Mouse (Mus musculus) midbrain, embryonic 11.5 days (tissue): ENCODE measurements around the gene Fam71b. TPM values are rescaled to one million over a fixed set of nuclear protein-coding genes. Genes with fewer than 3 reads are reported as not detected.
A peak's percentile ranks its signal among the peaks of the same experiment; 100 is the strongest.

ENCODE experiments used
- ATAC-seq: fragments of 200-750 bp; cut with Nextera tagmentation; 2 replicates; pipeline ENCODE4 v1.8.0; 2017; ENCODE audit warnings: moderate TSS enrichment, moderate library complexity; ENCODE audit not compliant: low FRiP score
- DNase-seq: peaks from one replicate; pipeline ENCODE4 v3.0.0; 2015; ENCODE audit warnings: low spot score; ENCODE audit errors: missing footprints
- H3K27ac ChIP-seq: fragments of 300-500 bp; sonication (generic); 2 replicates; pipeline ENCODE4 v1.5.1; 2014; ENCODE audit warnings: low read depth, low read length
- H3K27me3 ChIP-seq: fragments of 300-500 bp; sonication (generic); 2 replicates; pipeline ENCODE4 v1.6.1; 2014; ENCODE audit warnings: mild to moderate bottlenecking, low read length, moderate library complexity, mixed read lengths; ENCODE audit not compliant: control insufficient read depth, insufficient read depth
- H3K36me3 ChIP-seq: fragments of 300-500 bp; sonication (generic); 2 replicates; pipeline ENCODE4 v1.6.1; 2014; ENCODE audit warnings: mild to moderate bottlenecking, low read length, moderate library complexity, mixed read lengths; ENCODE audit not compliant: control insufficient read depth, insufficient read depth
- H3K4me1 ChIP-seq: fragments of 300-500 bp; sonication (generic); 2 replicates; pipeline ENCODE4 v1.6.1; 2014; ENCODE audit warnings: low read length; ENCODE audit not compliant: control insufficient read depth, insufficient read depth
- H3K4me2 ChIP-seq: fragments of 300-500 bp; sonication (generic); 2 replicates; pipeline ENCODE4 v1.6.1; 2014; ENCODE audit warnings: mild to moderate bottlenecking, moderate library complexity
- H3K4me3 ChIP-seq: fragments of 300-500 bp; sonication (generic); 2 replicates; pipeline ENCODE4 v1.5.1; 2014; ENCODE audit warnings: low read depth, low read length
- H3K9ac ChIP-seq: fragments of 300-500 bp; sonication (generic); 2 replicates; pipeline ENCODE4 v1.6.1; 2014; ENCODE audit warnings: low read length
- H3K9me3 ChIP-seq: fragments of 300-500 bp; sonication (generic); 2 replicates; pipeline ENCODE4 v1.6.1; 2016; ENCODE audit warnings: low read length; ENCODE audit not compliant: control insufficient read depth
- WGBS: fragments of 180-500 bp; shearing (Covaris S2); extraction: QIAGEN DNeasy Blood & Tissue Kit; methylation state at CpG from one replicate; pipeline ENCODE4 v1.1.7; 2014; 5-methylcytosine and 5-hydroxymethylcytosine counted together
- polyA plus RNA-seq: library from polyadenylated mRNA; unstranded; fragments of >200 nt; fragmentation: Nextera tagmentation; extraction: Ambion mirVana; gene quantifications from 2 replicates; pipeline ENCODE4 v1.2.1, GENCODE M21; 2014

The Fam71b gene
- polyA plus RNA-seq, 1 experiment from 2014 or later: not detected

DNA sequence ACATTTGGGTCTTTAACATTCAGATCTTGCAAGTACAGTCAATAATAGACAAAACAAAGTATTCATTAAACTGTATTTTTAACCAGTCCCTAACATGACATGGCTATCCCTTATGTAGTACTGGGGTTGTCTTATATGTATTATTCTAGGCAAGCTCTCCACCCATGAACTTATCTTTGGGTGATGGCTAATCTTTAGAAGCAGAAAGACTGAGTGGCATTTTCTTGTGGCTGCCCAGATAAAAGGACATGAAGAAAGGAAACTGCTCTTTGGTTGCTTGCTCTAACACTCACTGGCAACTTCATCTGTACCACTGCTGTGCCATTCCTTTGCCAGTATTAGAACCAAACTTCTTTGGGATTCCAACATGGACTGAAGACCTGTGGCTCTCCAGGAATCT lies 39.0 kb downstream of the Fam71b start:
- H3K9me3 ChIP-seq: no peaks in the 10 kb centered on the region
- H3K9ac ChIP-seq: no peak overlapping the region
- no peak overlapping the region for H3K27ac ChIP-seq
- ATAC-seq (no peak), DNase-seq (no peak)
- H3K4me3 ChIP-seq: no peak overlapping the region
- H3K4me1 ChIP-seq: peaks cover 3% of the 10 kb centered on the region
- H3K4me2 ChIP-seq: no peak overlapping the region
- no peaks in the 10 kb centered on the region for H3K27me3 ChIP-seq
- H3K36me3 ChIP-seq: no peaks in the 10 kb centered on the region; the same call in 1 of the 2 replicates

DNA sequence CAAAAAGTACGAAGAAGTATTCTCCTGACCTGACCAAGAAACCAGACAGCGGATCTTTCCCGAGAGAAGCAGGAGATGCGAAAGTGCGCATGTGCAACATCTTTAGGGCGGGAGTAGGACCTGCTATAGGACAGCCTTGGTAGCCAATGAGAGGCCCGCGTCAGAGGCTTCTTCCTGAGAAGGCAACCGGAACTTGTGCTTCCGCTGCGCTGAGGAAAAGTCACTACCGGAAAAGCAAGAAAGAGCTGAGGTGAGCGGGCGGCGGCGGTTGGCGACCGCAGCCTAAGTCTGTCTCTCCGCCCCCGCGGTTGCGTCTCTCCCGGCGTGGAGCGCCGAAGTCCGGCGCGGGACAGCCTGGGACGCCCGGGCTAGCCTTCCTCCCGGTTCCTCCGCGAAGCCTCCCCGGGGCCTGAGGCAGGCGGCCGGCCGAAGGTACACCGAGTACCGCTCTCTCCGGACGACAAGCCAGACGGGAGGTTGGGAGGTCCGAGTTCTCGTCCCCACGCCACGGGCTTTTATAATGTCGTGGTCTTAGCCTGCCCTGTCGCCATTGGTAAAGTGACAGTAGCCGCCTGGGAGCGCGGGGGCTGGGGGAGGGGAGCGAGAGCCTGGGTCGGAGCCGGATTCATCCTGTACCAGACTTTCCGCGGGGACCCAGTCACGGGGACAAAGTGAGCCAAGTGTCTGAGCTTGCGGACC lies 40.5 kb downstream of the Fam71b start, which contains the start of gene Med7:
TSS of gene Med7 (plus strand) at position 166 of the 699 bp plus-strand sequence.
- H3K36me3 ChIP-seq: no peaks in the 10 kb centered on the region; the same call in 1 of the 2 replicates
- no peaks in the 10 kb centered on the region for H3K27me3 ChIP-seq
- under 1% methylated on average over 59 of the region's 59 CpGs for WGBS
- DNase-seq (peak; percentile 97), ATAC-seq (peak; percentile 100)
- H3K9me3 ChIP-seq: no peaks in the 10 kb centered on the region
- peak within 1 kb of the TSS; percentile 90 for H3K9ac ChIP-seq
- H3K4me3 ChIP-seq: peak within 1 kb of the TSS; percentile 93
- peak within 1 kb of the TSS; percentile 82 for H3K4me2 ChIP-seq
- peaks cover 3% of the 10 kb centered on the region for H3K4me1 ChIP-seq
- H3K27ac ChIP-seq: peak within 1 kb of the TSS; percentile 76

DNA sequence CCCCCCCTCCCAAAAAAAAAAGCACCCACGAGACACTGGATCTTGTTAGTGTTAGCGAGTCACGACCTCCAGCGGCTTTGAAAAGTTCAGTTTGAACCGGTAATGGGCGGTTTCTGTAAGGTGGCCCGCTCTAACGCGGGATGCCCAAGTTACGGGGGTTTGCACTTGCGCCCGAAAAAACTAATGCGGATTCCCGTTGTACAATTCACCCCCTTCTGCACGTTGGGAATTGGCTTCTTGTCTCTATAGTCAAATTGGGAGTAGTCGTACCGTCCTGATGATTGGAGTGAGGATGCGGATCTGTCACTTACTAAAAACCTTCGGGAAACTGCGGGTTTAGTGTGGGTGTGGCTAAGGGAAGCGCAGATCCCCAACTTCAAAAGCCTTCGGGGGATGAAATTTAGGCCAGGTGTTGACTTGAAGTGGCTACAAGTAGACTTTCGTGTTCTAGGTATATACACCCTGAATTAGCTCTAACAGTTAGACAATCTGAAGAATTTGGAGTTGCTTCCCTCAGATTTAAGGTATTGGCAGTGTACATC lies 41.2 kb downstream of the Fam71b start:
- DNase-seq (no peak), ATAC-seq (peak; percentile 27)
- WGBS: 2% methylated on average over 23 of the region's 23 CpGs
- Histone ChIP-seq H3K27me3 (no peaks in the 10 kb centered on the region), H3K9me3 (no peaks in the 10 kb centered on the region), H3K4me2 (peak overlapping the region; percentile 82), H3K4me3 (peak overlapping the region; percentile 93), H3K36me3 (no peaks in the 10 kb centered on the region; the same call in 1 of the 2 replicates), H3K4me1 (peaks cover 3% of the 10 kb centered on the region), H3K9ac (peak overlapping the region; percentile 90), H3K27ac (no peak overlapping the region)

DNA sequence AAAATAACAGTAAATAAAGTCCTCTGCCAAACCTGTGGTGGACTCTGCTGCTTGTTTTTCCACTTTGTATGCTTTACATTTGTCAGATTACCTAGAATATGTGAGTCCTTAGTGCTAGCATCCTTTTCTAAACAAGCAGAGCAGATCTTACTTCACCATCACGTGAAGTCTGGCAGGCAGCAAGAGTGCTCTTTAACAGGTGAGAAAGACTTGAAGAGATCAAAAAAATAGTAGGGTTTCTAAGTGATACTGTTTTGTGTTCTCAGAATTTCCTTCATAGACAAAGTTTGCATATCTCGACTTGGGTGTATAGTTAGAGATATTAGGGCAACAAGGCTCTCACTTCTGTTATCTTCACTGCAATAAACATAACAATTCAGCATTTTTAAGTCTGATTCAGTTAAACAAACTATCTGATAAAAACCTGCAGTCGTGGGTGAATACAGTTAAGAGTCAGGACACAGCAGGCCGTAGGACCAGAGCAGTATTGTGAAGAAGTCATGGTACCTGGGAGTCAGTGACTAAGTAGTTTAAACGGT lies 42.7 kb downstream of the Fam71b start:
- no peak overlapping the region for H3K27ac ChIP-seq
- no peak overlapping the region for H3K4me2 ChIP-seq
- no peak overlapping the region for H3K4me3 ChIP-seq
- peaks cover 3% of the 10 kb centered on the region for H3K4me1 ChIP-seq
- H3K27me3 ChIP-seq: no peaks in the 10 kb centered on the region
- 93% methylated on average over 5 of the region's 5 CpGs for WGBS
- no peak for ATAC-seq
- H3K9ac ChIP-seq: no peak overlapping the region
- H3K9me3 ChIP-seq: no peaks in the 10 kb centered on the region
- no peak for DNase-seq
- no peaks in the 10 kb centered on the region; the same call in 1 of the 2 replicates for H3K36me3 ChIP-seq

DNA sequence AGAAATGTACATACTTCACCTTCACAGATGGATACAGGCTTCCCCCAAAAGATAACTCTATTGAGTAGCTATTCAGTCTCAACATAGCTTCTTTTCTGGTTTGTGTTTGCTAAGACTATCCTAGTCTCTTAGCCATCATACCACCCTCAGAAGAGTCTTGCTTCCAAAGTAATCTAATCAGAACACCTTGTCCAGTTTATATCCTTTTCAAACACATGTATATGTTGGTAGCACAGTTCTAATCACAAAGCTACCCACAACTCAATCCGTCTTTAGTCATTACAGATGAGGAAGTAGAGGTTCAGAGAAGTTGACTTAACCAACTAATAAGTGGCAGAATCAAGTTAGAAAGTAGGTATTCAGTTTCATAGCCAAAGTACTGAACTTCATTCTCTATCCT lies 45.4 kb downstream of the Fam71b start:
- Histone ChIP-seq H3K36me3 (no peaks in the 10 kb centered on the region; the same call in 1 of the 2 replicates), H3K27me3 (no peaks in the 10 kb centered on the region), H3K27ac (no peak overlapping the region), H3K9ac (no peak overlapping the region), H3K4me2 (no peak overlapping the region), H3K4me1 (peaks cover 3% of the 10 kb centered on the region), H3K9me3 (no peaks in the 10 kb centered on the region), H3K4me3 (no peak overlapping the region)
- DNase-seq: no peak
- WGBS: 92% methylated on average over 1 of the region's 1 CpGs
- ATAC-seq: no peak

DNA sequence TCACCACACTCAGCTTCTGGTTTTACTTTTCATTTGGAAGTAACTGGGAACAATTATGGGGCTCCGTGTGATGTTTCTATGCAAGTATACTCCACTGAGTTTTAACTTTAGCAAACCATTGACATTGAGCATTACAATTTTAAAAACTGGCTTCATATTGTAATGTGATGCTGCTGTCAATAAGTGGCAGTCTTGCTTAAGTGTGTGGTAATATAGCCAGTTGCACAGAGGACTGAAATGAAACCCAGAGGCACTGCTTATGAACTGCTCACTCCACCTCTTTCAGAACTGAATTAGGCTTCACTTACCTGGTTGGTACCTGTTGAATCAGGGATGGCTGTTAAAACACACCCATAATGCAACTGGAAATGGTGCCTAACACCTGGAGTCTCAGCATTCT lies 46.8 kb downstream of the Fam71b start:
- Histone ChIP-seq H3K4me3 (no peak overlapping the region), H3K9me3 (no peaks in the 10 kb centered on the region), H3K4me1 (no peaks in the 10 kb centered on the region), H3K4me2 (no peak overlapping the region), H3K27me3 (no peaks in the 10 kb centered on the region), H3K27ac (no peak overlapping the region), H3K9ac (no peak overlapping the region), H3K36me3 (no peaks in the 10 kb centered on the region; the same call in 1 of the 2 replicates)
- DNase-seq: no peak
- ATAC-seq: no peak
- 86% methylated on average over 1 of the region's 1 CpGs for WGBS

DNA sequence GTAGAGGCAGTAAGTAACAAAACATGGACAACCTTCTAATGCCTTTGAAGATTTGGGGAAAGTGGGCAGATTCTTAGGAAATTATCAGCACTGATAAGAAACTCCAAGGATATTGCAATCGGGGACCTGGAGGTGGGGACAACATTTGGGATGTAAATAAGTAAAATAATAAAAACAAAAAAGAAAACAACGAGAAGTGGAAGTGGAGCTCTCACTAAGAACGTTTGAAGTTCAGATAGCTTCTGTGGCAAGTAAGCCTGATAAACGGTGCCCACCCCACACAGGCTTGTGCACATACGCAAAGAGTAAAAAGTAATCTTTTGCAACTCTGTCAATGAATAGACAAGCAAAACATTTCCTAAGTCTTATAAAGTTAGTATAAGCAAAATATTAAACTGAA lies 47.6 kb downstream of the Fam71b start:
- Histone ChIP-seq H3K4me2 (no peak overlapping the region), H3K4me1 (no peaks in the 10 kb centered on the region), H3K4me3 (no peak overlapping the region), H3K27me3 (no peaks in the 10 kb centered on the region), H3K9ac (no peak overlapping the region), H3K36me3 (no peaks in the 10 kb centered on the region; the same call in 1 of the 2 replicates), H3K27ac (no peak overlapping the region), H3K9me3 (no peaks in the 10 kb centered on the region)
- WGBS: 91% methylated on average over 5 of the region's 5 CpGs
- DNase-seq (no peak), ATAC-seq (no peak)

DNA sequence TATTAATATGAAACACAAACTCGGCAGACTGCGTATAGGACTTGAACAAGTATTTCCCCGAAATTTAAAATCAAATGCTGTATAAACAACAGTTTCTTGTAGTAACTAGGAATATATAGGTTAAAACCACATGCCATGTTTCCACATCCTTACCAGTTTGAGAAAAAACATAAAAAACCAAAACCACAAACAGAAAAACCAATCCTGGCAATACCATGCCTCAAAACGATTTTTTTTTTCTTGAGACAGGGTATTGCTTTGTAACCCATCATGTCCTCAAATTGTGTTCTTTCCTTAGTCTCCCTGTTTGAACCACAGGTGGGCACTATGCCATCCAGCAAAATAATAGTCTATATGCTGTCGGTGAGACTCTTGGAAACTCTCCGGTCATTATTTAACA lies 49.8 kb downstream of the Fam71b start:
- WGBS: 93% methylated on average over 6 of the region's 6 CpGs
- Histone ChIP-seq H3K4me3 (no peak overlapping the region), H3K9ac (no peak overlapping the region), H3K27ac (no peak overlapping the region), H3K4me1 (no peaks in the 10 kb centered on the region), H3K4me2 (no peak overlapping the region), H3K36me3 (no peaks in the 10 kb centered on the region), H3K9me3 (no peaks in the 10 kb centered on the region), H3K27me3 (no peaks in the 10 kb centered on the region)
- ATAC-seq: no peak
- no peak for DNase-seq
